Mouse (Mus musculus) hindbrain, embryonic 15.5 days (tissue): ENCODE results near the gene Srgn. TPM values are rescaled to one million over a fixed set of nuclear protein-coding genes. Genes with fewer than 3 reads are reported as not detected.

Experiments used
- ATAC-seq: fragments of 200-750 bp; cut with Nextera tagmentation; 2 replicates; pipeline ENCODE4 v1.8.0; 2017; ENCODE audit warnings: low read depth, moderate number of reproducible peaks, moderate TSS enrichment; ENCODE audit not compliant: low FRiP score
- H3K27ac ChIP-seq: fragments of 300-500 bp; sonication (generic); replicated peaks from 2 replicates; pipeline ENCODE4 v1.5.1; 2015; ENCODE audit warnings: mild to moderate bottlenecking, inconsistent platforms
- H3K27me3 ChIP-seq: fragments of 300-500 bp; sonication (generic); 2 replicates; pipeline ENCODE4 v1.6.1; 2015; ENCODE audit warnings: control low read depth, inconsistent platforms
- H3K36me3 ChIP-seq: fragments of 300-500 bp; sonication (generic); 2 replicates; pipeline ENCODE4 v1.6.1; 2015; ENCODE audit warnings: control low read depth, inconsistent platforms
- H3K4me1 ChIP-seq: fragments of 300-500 bp; sonication (generic); replicated peaks from 2 replicates; pipeline ENCODE4 v1.6.1; 2015; ENCODE audit warnings: control low read depth, inconsistent platforms
- H3K4me2 ChIP-seq: fragments of 300-500 bp; sonication (generic); 2 replicates; pipeline ENCODE4 v1.6.1; 2015; ENCODE audit warnings: moderate library complexity, mild to moderate bottlenecking, inconsistent platforms
- H3K4me3 ChIP-seq: fragments of 300-500 bp; sonication (generic); 2 replicates; pipeline ENCODE4 v1.5.1; 2015; ENCODE audit warnings: mild to moderate bottlenecking, inconsistent platforms
- H3K9ac ChIP-seq: fragments of 300-500 bp; sonication (generic); 2 replicates; pipeline ENCODE4 v1.6.1; 2015; ENCODE audit warnings: inconsistent platforms
- H3K9me3 ChIP-seq: fragments of 300-500 bp; sonication (generic); 2 replicates; pipeline ENCODE4 v1.6.1; 2016; ENCODE audit warnings: control low read depth, inconsistent platforms
- WGBS: fragments of 180-500 bp; shearing (Covaris S2); methylation state at CpG from one replicate; pipeline ENCODE4 v1.1.7; 2015; 5-methylcytosine and 5-hydroxymethylcytosine counted together
- polyA plus RNA-seq: library from polyadenylated mRNA; unstranded; fragments of >200 nt; fragmentation: Nextera tagmentation; extraction: Ambion mirVana; gene quantifications from 2 replicates; pipeline ENCODE4 v1.2.1, GENCODE M21; 2015

Gene Srgn
- polyA plus RNA-seq, 1 experiment from 2014 or later = 10.1 TPM

- Histone ChIP-seq H3K4me2 (no peak overlapping the region), H3K9ac (no peak overlapping the region), H3K4me1 (no peaks in the 10 kb centered on the region), H3K27ac (no peak overlapping the region), H3K9me3 (no peaks in the 10 kb centered on the region), H3K4me3 (no peak overlapping the region), H3K27me3 (no peaks in the 10 kb centered on the region), H3K36me3 (no peaks in the 10 kb centered on the region)
- ATAC-seq = no peak
- WGBS = 95% methylated on average over 4 of the region's 4 CpGs
These were observed 17.1 kb upstream of the Srgn start for GRCm38 (mm10) chr10:62544316-62544715.

GRCm38 (mm10) chr10:62543399-62543808, 16.2 kb upstream of the Srgn start:
- 81% methylated on average over 12 of the region's 12 CpGs for WGBS
- H3K27ac ChIP-seq = no peak overlapping the region
- no peak overlapping the region for H3K9ac ChIP-seq
- no peaks in the 10 kb centered on the region for H3K4me1 ChIP-seq
- H3K27me3 ChIP-seq = no peaks in the 10 kb centered on the region
- no peak overlapping the region for H3K4me2 ChIP-seq
- no peaks in the 10 kb centered on the region for H3K9me3 ChIP-seq
- no peak overlapping the region for H3K4me3 ChIP-seq
- ATAC-seq = no peak
- H3K36me3 ChIP-seq = no peaks in the 10 kb centered on the region

- H3K9ac ChIP-seq = no peak overlapping the region
- no peak overlapping the region for H3K27ac ChIP-seq
- no peak for ATAC-seq
- no peak overlapping the region for H3K4me3 ChIP-seq
- no peak overlapping the region for H3K4me2 ChIP-seq
- 93% methylated on average over 8 of the region's 8 CpGs for WGBS
- no peaks in the 10 kb centered on the region for H3K36me3 ChIP-seq
- H3K4me1 ChIP-seq = no peaks in the 10 kb centered on the region
- H3K9me3 ChIP-seq = no peaks in the 10 kb centered on the region
- no peaks in the 10 kb centered on the region for H3K27me3 ChIP-seq
These were observed 15.7 kb upstream of the Srgn start for GRCm38 (mm10) chr10:62542928-62543327.

- no peaks in the 10 kb centered on the region for H3K4me1 ChIP-seq
- H3K9ac ChIP-seq = no peak overlapping the region
- no peaks in the 10 kb centered on the region for H3K9me3 ChIP-seq
- H3K4me3 ChIP-seq = no peak overlapping the region
- H3K27ac ChIP-seq = no peak overlapping the region
- no peak overlapping the region for H3K4me2 ChIP-seq
- 94% methylated on average over 12 of the region's 12 CpGs for WGBS
- H3K36me3 ChIP-seq = no peaks in the 10 kb centered on the region
- no peaks in the 10 kb centered on the region for H3K27me3 ChIP-seq
- ATAC-seq = no peak
These were observed 15.3 kb upstream of the Srgn start for GRCm38 (mm10) chr10:62542507-62542906.

GRCm38 (mm10) chr10:62541499-62541898, 14.2 kb upstream of the Srgn start:
- ATAC-seq = no peak
- WGBS = 96% methylated on average over 12 of the region's 12 CpGs
- Histone ChIP-seq H3K9me3 (no peaks in the 10 kb centered on the region), H3K27ac (no peak overlapping the region), H3K4me2 (no peak overlapping the region), H3K4me3 (no peak overlapping the region), H3K4me1 (no peaks in the 10 kb centered on the region), H3K27me3 (no peaks in the 10 kb centered on the region), H3K36me3 (no peaks in the 10 kb centered on the region), H3K9ac (no peak overlapping the region)

- H3K9ac ChIP-seq = no peak overlapping the region
- 75% methylated on average over 3 of the region's 3 CpGs for WGBS
- H3K27me3 ChIP-seq = no peaks in the 10 kb centered on the region
These were observed 13.5 kb upstream of the Srgn start for GRCm38 (mm10) chr10:62540800-62541199.

GRCm38 (mm10) chr10:62534509-62534908, 7.3 kb upstream of the Srgn start:
- H3K4me1 ChIP-seq = no peaks in the 10 kb centered on the region
- no peak overlapping the region for H3K4me3 ChIP-seq
- no peaks in the 10 kb centered on the region for H3K9me3 ChIP-seq
- 88% methylated on average over 7 of the region's 7 CpGs for WGBS
- no peak overlapping the region for H3K4me2 ChIP-seq
- no peak overlapping the region for H3K27ac ChIP-seq
- ATAC-seq = no peak
- no peaks in the 10 kb centered on the region for H3K27me3 ChIP-seq
- no peak overlapping the region for H3K9ac ChIP-seq
- H3K36me3 ChIP-seq = no peaks in the 10 kb centered on the region

More at GRCm38 (mm10) chr10:62540800-62541199, 13.5 kb upstream of the Srgn start:
- Histone ChIP-seq H3K4me2 (no peak overlapping the region), H3K4me3 (no peak overlapping the region), H3K36me3 (no peaks in the 10 kb centered on the region), H3K9me3 (no peaks in the 10 kb centered on the region), H3K27ac (no peak overlapping the region), H3K4me1 (no peaks in the 10 kb centered on the region)
- no peak for ATAC-seq

- Histone ChIP-seq H3K9ac (no peak overlapping the region), H3K4me1 (no peaks in the 10 kb centered on the region)
- ATAC-seq = no peak
These were observed 5.6 kb upstream of the Srgn start for GRCm38 (mm10) chr10:62532832-62533231.

GRCm38 (mm10) chr10:62530183-62530582, 2.9 kb upstream of the Srgn start:
- 82% methylated on average over 9 of the region's 9 CpGs for WGBS
- no peak for ATAC-seq
- H3K9me3 ChIP-seq = no peaks in the 10 kb centered on the region
- H3K4me2 ChIP-seq = no peak overlapping the region
- no peaks in the 10 kb centered on the region for H3K4me1 ChIP-seq
- H3K27ac ChIP-seq = no peak overlapping the region
- no peak overlapping the region for H3K9ac ChIP-seq
- H3K36me3 ChIP-seq = no peaks in the 10 kb centered on the region
- no peaks in the 10 kb centered on the region for H3K27me3 ChIP-seq
- no peak overlapping the region for H3K4me3 ChIP-seq

More at GRCm38 (mm10) chr10:62532832-62533231, 5.6 kb upstream of the Srgn start:
- no peaks in the 10 kb centered on the region for H3K36me3 ChIP-seq
- no peak overlapping the region for H3K4me2 ChIP-seq
- no peak overlapping the region for H3K27ac ChIP-seq
- 46% methylated on average over 2 of the region's 2 CpGs for WGBS
- H3K4me3 ChIP-seq = no peak overlapping the region
- no peaks in the 10 kb centered on the region for H3K27me3 ChIP-seq
- H3K9me3 ChIP-seq = no peaks in the 10 kb centered on the region

- H3K4me2 ChIP-seq = no peak overlapping the region
- no peak overlapping the region for H3K4me3 ChIP-seq
- WGBS = 74% methylated on average over 7 of the region's 7 CpGs
- no peaks in the 10 kb centered on the region for H3K27me3 ChIP-seq
- H3K27ac ChIP-seq = no peak overlapping the region
- ATAC-seq = no peak
- no peaks in the 10 kb centered on the region for H3K4me1 ChIP-seq
- no peaks in the 10 kb centered on the region for H3K9me3 ChIP-seq
- H3K36me3 ChIP-seq = no peaks in the 10 kb centered on the region
- no peak overlapping the region for H3K9ac ChIP-seq
These were observed 4.8 kb downstream of the Srgn start for GRCm38 (mm10) chr10:62522346-62522950.

GRCm38 (mm10) chr10:62521763-62522162, 5.5 kb downstream of the Srgn start:
- no peak overlapping the region for H3K9ac ChIP-seq
- H3K36me3 ChIP-seq = no peaks in the 10 kb centered on the region
- no peaks in the 10 kb centered on the region for H3K9me3 ChIP-seq
- no peaks in the 10 kb centered on the region for H3K27me3 ChIP-seq
- H3K4me2 ChIP-seq = no peak overlapping the region
- ATAC-seq = no peak
- H3K4me1 ChIP-seq = no peaks in the 10 kb centered on the region
- H3K27ac ChIP-seq = no peak overlapping the region
- no peak overlapping the region for H3K4me3 ChIP-seq
- WGBS = 74% methylated on average over 4 of the region's 4 CpGs

- no peak overlapping the region for H3K9ac ChIP-seq
- WGBS = 76% methylated on average over 2 of the region's 2 CpGs
- H3K27me3 ChIP-seq = no peaks in the 10 kb centered on the region
- ATAC-seq = no peak
- H3K27ac ChIP-seq = no peak overlapping the region
- no peak overlapping the region for H3K4me2 ChIP-seq
- no peaks in the 10 kb centered on the region for H3K36me3 ChIP-seq
- H3K9me3 ChIP-seq = no peaks in the 10 kb centered on the region
- no peak overlapping the region for H3K4me3 ChIP-seq
- no peaks in the 10 kb centered on the region for H3K4me1 ChIP-seq
These were observed 6.3 kb downstream of the Srgn start for GRCm38 (mm10) chr10:62520911-62521310.

GRCm38 (mm10) chr10:62517511-62517910, 9.7 kb downstream of the Srgn start:
- Histone ChIP-seq H3K4me1 (no peaks in the 10 kb centered on the region), H3K4me3 (no peak overlapping the region), H3K9ac (no peak overlapping the region), H3K36me3 (no peaks in the 10 kb centered on the region), H3K9me3 (no peaks in the 10 kb centered on the region), H3K27me3 (no peaks in the 10 kb centered on the region), H3K4me2 (no peak overlapping the region), H3K27ac (no peak overlapping the region)
- WGBS = 87% methylated on average over 6 of the region's 6 CpGs
- ATAC-seq = no peak
